Mouse (Mus musculus): ENCODE results near the gene Ctnna2.

- TF ChIP-seq GATA1 (IDR thresholded peaks at IDR 0.05; ENCODE audit: borderline replicate concordance, low read length) (no peak), CTCF (IDR thresholded peaks at IDR 0.05; ENCODE audit: low read depth, low read length) (no peak), GATA2 (IDR thresholded peaks at IDR 0.05; ENCODE audit: borderline replicate concordance, low read depth, low read length) (no peak), POLR2AphosphoS5 (IDR thresholded peaks at IDR 0.05; ENCODE audit: insufficient replicate concordance, low read depth, low read length) (no peak)
Observed at GRCm38 (mm10) chr6:77578612-77579011, 400.9 kb downstream of the Ctnna2 start.
